Mouse (Mus musculus): ENCODE measurements around the gene Gapvd1. TPM values are rescaled to one million over a fixed set of nuclear protein-coding genes. Genes with fewer than 3 reads are reported as not detected.
"Not testable (repeated sequence)": the region's sequence is repeated elsewhere in the genome, so short reads cannot be mapped to it uniquely, and the experiment has no call there.

Gapvd1 gene
- polyA plus RNA-seq, 1 experiment from 2014 or later, result 62.7 TPM

GRCm38 (mm10) chr2:34772252-34773235 lies 17.5 kb upstream of the Gapvd1 start:
- Histone ChIP-seq H3K4me2 (ENCODE audit: low read depth, low read length) (peak overlapping the region; percentile 87), H3K4me3 (ENCODE audit: low read length) (peak overlapping the region; percentile 59), H3K4me1 (ENCODE audit: control insufficient read depth, insufficient read depth, low read length) (peaks cover 46% of the 10 kb centered on the region), H3K9me3 (replicated peaks; ENCODE audit: control insufficient read depth, low read length) (no peaks in the 10 kb centered on the region), H3K9ac (ENCODE audit: low read length) (peak overlapping the region; percentile 78), H3K36me3 (ENCODE audit: control insufficient read depth, insufficient read depth) (peaks cover 45% of the 10 kb centered on the region), H3K27ac (ENCODE audit: low read length) (peak overlapping the region; percentile 67), H3K27me3 (ENCODE audit: control insufficient read depth, insufficient read depth, low read length) (no peaks in the 10 kb centered on the region)
- 2% methylated on average over 50 of the region's 50 CpGs for WGBS
- no peak; the same call in none of the 2 replicates for ATAC-seq (replicated peaks; ENCODE audit: extremely low read depth, insufficient read depth, low FRiP score)

DNA sequence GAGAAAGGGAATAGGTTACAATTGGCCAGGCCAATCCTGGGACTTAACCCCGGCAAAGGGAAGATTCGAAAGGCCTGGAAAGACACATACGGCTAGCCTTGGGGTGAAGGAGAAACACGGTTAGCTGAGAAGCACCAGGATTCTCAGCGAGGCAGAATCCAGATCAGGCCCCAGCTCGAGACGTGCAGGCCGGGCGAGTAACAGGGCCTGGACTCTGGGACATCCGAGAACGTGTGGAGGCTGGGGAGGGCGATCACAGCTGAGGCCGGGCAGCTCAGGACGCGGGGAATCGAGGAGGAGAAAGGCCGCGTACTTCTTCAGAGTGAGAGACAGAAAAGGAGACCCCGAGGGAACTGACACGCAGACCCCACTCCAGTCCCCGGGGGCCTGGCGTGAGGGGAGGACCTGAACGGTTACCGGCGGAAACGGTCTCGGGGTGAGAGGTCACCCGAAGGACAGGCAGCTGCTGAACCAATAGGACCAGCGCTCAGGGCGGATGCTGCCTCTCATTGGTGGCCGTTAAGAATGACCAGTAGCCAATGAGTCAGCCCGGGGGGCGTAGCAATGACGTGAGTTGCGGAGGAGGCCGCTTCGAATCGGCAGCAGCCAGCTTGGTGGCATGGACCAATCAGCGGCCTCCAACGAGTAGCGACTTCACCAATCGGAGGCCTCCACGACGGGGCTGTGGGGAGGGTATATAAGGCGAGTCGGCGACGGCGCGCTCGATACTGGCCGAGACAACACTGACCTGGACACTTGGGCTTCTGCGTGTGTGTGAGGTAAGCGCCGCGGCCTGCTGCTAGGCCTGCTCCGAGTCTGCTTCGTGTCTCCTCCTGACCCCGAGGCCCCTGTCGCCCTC lies 16.6 kb upstream of the Gapvd1 start, which contains the start of gene Hspa5:
Hspa5 (plus strand) TSS at position 603 of the 859 bp plus-strand sequence.
- ATAC-seq (replicated peaks; ENCODE audit: extremely low read depth, insufficient read depth, low FRiP score), result peak; percentile 98

GRCm38 (mm10) chr2:34770951-34771350 lies 15.9 kb upstream of the Gapvd1 start:
- Histone ChIP-seq H3K4me3 (ENCODE audit: low read length) (peak overlapping the region; percentile 72), H3K9ac (ENCODE audit: low read length) (peak overlapping the region; percentile 94), H3K36me3 (ENCODE audit: control insufficient read depth, insufficient read depth) (peaks cover 32% of the 10 kb centered on the region), H3K27me3 (ENCODE audit: control insufficient read depth, insufficient read depth, low read length) (no peaks in the 10 kb centered on the region), H3K27ac (ENCODE audit: low read length) (peak overlapping the region; percentile 89), H3K9me3 (replicated peaks; ENCODE audit: control insufficient read depth, low read length) (no peaks in the 10 kb centered on the region), H3K4me1 (ENCODE audit: control insufficient read depth, insufficient read depth, low read length) (peaks cover 34% of the 10 kb centered on the region), H3K4me2 (ENCODE audit: low read depth, low read length) (peak overlapping the region; percentile 78)
- no peak for ATAC-seq (replicated peaks; ENCODE audit: extremely low read depth, insufficient read depth, low FRiP score)
- WGBS, result 1% methylated on average over 6 of the region's 6 CpGs

More for the DNA sequence above, 16.6 kb upstream of the Gapvd1 start, which contains the start of gene Hspa5:
- H3K9me3 ChIP-seq (replicated peaks; ENCODE audit: control insufficient read depth, low read length), result no peaks in the 10 kb centered on the region
- H3K9ac ChIP-seq (ENCODE audit: low read length), result peak within 1 kb of the TSS; percentile 94
- under 1% methylated on average over 60 of the region's 60 CpGs for WGBS
- no peaks in the 10 kb centered on the region for H3K27me3 ChIP-seq (ENCODE audit: control insufficient read depth, insufficient read depth, low read length)
- peak within 1 kb of the TSS; percentile 87 for H3K4me2 ChIP-seq (ENCODE audit: low read depth, low read length)
- H3K4me3 ChIP-seq (ENCODE audit: low read length), result peak within 1 kb of the TSS; percentile 72
- H3K4me1 ChIP-seq (ENCODE audit: control insufficient read depth, insufficient read depth, low read length), result peaks cover 40% of the 10 kb centered on the region
- H3K27ac ChIP-seq (ENCODE audit: low read length), result peak within 1 kb of the TSS; percentile 89
- peaks cover 37% of the 10 kb centered on the region for H3K36me3 ChIP-seq (ENCODE audit: control insufficient read depth, insufficient read depth)

GRCm38 (mm10) chr2:34770049-34770448 lies 15.0 kb upstream of the Gapvd1 start:
- peaks cover 24% of the 10 kb centered on the region for H3K36me3 ChIP-seq (ENCODE audit: control insufficient read depth, insufficient read depth)
- H3K9ac ChIP-seq (ENCODE audit: low read length), result no peak overlapping the region
- H3K4me1 ChIP-seq (ENCODE audit: control insufficient read depth, insufficient read depth, low read length), result peaks cover 26% of the 10 kb centered on the region
- ATAC-seq (replicated peaks; ENCODE audit: extremely low read depth, insufficient read depth, low FRiP score), result no peak
- WGBS, result 89% methylated on average over 2 of the region's 2 CpGs
- no peaks in the 10 kb centered on the region for H3K9me3 ChIP-seq (replicated peaks; ENCODE audit: control insufficient read depth, low read length)
- H3K4me3 ChIP-seq (ENCODE audit: low read length), result no peak overlapping the region
- no peaks in the 10 kb centered on the region for H3K27me3 ChIP-seq (ENCODE audit: control insufficient read depth, insufficient read depth, low read length)
- H3K27ac ChIP-seq (ENCODE audit: low read length), result no peak overlapping the region
- H3K4me2 ChIP-seq (ENCODE audit: low read depth, low read length), result no peak overlapping the region

DNA sequence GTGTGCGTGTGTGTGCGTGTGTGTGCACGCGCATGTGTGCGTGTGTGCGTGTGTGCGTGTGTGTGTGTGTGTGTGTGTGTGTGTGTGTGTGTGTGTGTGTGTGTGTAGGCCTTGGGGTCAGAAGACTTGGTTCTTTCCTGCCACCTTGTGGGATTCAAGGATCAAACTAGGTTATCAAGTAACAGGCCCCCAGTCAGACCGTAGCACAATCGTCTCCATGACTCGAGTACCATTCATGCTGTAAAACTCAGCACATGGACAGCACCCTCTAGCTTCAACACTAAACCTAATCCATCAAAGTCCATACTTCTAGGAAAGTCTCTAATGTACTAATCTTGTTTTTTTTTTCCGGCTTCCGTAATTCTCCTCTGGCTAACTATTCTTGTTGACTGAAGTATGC lies 9.8 kb upstream of the Gapvd1 start:
- 56% methylated on average over 12 of the region's 12 CpGs for WGBS
- no peak for ATAC-seq (replicated peaks; ENCODE audit: extremely low read depth, insufficient read depth, low FRiP score)

DNA sequence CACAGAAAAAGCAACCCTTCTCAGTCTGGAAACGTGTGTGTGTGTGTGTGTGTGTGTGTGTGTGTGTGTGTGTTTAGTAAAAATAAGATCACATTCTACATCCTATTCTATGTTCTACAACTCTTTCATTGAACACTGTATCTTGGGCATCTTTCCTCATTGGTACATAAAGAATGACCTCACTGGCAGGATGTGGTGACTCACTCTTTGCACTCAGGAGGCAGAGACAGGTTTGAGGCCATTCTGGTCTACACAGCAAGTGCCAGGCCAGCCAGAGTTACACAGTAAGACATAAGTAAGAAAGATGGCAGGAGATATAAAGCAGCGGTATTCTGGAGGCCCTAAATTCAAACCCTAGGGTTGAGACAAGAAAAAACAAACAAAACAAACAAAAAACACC lies 7.8 kb upstream of the Gapvd1 start:
- Histone ChIP-seq H3K4me1 (ENCODE audit: control insufficient read depth, insufficient read depth, low read length) (no peaks in the 10 kb centered on the region), H3K4me2 (ENCODE audit: low read depth, low read length) (no peak overlapping the region), H3K9me3 (replicated peaks; ENCODE audit: control insufficient read depth, low read length) (no peaks in the 10 kb centered on the region), H3K4me3 (ENCODE audit: low read length) (no peak overlapping the region), H3K27ac (ENCODE audit: low read length) (no peak overlapping the region), H3K9ac (ENCODE audit: low read length) (no peak overlapping the region), H3K27me3 (ENCODE audit: control insufficient read depth, insufficient read depth, low read length) (no peaks in the 10 kb centered on the region), H3K36me3 (ENCODE audit: control insufficient read depth, insufficient read depth) (no peaks in the 10 kb centered on the region)
- ATAC-seq (replicated peaks; ENCODE audit: extremely low read depth, insufficient read depth, low FRiP score), result no peak
- WGBS, result 61% methylated on average over 2 of the region's 2 CpGs

More for the DNA sequence above, 9.8 kb upstream of the Gapvd1 start:
- H3K9me3 ChIP-seq (replicated peaks; ENCODE audit: control insufficient read depth, low read length), result no peaks in the 10 kb centered on the region
- H3K4me3 ChIP-seq (ENCODE audit: low read length), result no peak overlapping the region
- no peak overlapping the region for H3K27ac ChIP-seq (ENCODE audit: low read length)
- no peaks in the 10 kb centered on the region for H3K36me3 ChIP-seq (ENCODE audit: control insufficient read depth, insufficient read depth)
- H3K4me1 ChIP-seq (ENCODE audit: control insufficient read depth, insufficient read depth, low read length), result no peaks in the 10 kb centered on the region
- H3K27me3 ChIP-seq (ENCODE audit: control insufficient read depth, insufficient read depth, low read length), result no peaks in the 10 kb centered on the region
- H3K9ac ChIP-seq (ENCODE audit: low read length), result no peak overlapping the region
- no peak overlapping the region for H3K4me2 ChIP-seq (ENCODE audit: low read depth, low read length)

GRCm38 (mm10) chr2:34762174-34762573 lies 7.1 kb upstream of the Gapvd1 start:
- Histone ChIP-seq H3K27ac (ENCODE audit: low read length) (no peak overlapping the region), H3K9me3 (replicated peaks; ENCODE audit: control insufficient read depth, low read length) (no peaks in the 10 kb centered on the region), H3K36me3 (ENCODE audit: control insufficient read depth, insufficient read depth) (no peaks in the 10 kb centered on the region), H3K9ac (ENCODE audit: low read length) (no peak overlapping the region), H3K4me3 (ENCODE audit: low read length) (no peak overlapping the region), H3K4me1 (ENCODE audit: control insufficient read depth, insufficient read depth, low read length) (no peaks in the 10 kb centered on the region), H3K4me2 (ENCODE audit: low read depth, low read length) (no peak overlapping the region), H3K27me3 (ENCODE audit: control insufficient read depth, insufficient read depth, low read length) (no peaks in the 10 kb centered on the region)
- ATAC-seq (replicated peaks; ENCODE audit: extremely low read depth, insufficient read depth, low FRiP score), result no peak
- 58% methylated on average over 2 of the region's 2 CpGs for WGBS

DNA sequence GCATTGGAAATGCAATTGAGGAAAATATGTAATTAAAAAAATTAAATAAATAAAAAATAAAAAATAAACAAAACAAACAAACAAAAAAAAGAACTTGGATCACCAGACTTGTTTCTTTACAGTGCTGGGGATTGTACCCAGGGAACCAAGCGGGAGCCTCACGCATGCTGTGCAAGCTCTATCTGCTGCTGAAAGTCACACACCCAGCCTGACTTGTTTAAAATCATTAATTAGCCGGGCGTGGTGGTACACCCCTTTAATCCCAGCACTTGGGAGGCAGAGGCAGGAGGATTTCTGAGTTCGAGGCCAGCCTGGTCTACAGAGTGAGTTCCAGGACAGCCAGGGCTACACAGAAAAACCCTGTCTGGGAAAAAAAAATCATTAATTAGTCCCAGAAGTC lies 6.2 kb upstream of the Gapvd1 start:
- H3K27me3 ChIP-seq (ENCODE audit: control insufficient read depth, insufficient read depth, low read length); ATAC-seq (replicated peaks; ENCODE audit: extremely low read depth, insufficient read depth, low FRiP score); H3K9ac ChIP-seq (ENCODE audit: low read length); H3K4me2 ChIP-seq (ENCODE audit: low read depth, low read length); H3K9me3 ChIP-seq (replicated peaks; ENCODE audit: control insufficient read depth, low read length); H3K27ac ChIP-seq (ENCODE audit: low read length); H3K36me3 ChIP-seq (ENCODE audit: control insufficient read depth, insufficient read depth); H3K4me3 ChIP-seq (ENCODE audit: low read length); H3K4me1 ChIP-seq (ENCODE audit: control insufficient read depth, insufficient read depth, low read length): not testable (repeated sequence)
- WGBS, result 84% methylated on average over 5 of the region's 5 CpGs

Measured in heart, embryonic 16.5 days (tissue).